Mouse (Mus musculus) thymus, adult 2 months (tissue): Measurements from ENCODE around the gene Thada. TPM values are rescaled to one million over a fixed set of nuclear protein-coding genes. Genes with fewer than 3 reads are reported as not detected.

Source experiments
- DNase-seq: peaks from one replicate; pipeline ENCODE4 v3.0.0; 2021
- H3K27ac ChIP-seq: fragments of 200-500 bp; 2 replicates; pipeline ENCODE4 v1.5.1; 2012; ENCODE audit warnings: low read length, control low read depth; ENCODE audit not compliant: control insufficient read depth, insufficient read depth
- H3K27me3 ChIP-seq: fragments of 200-500 bp; 2 replicates; pipeline ENCODE4 v1.6.1; 2012; ENCODE audit warnings: mild to moderate bottlenecking, low read length, moderate library complexity, mixed read lengths; ENCODE audit not compliant: control insufficient read depth, insufficient read depth
- H3K36me3 ChIP-seq: fragments of 200-500 bp; 2 replicates; pipeline ENCODE4 v1.6.1; 2012; ENCODE audit warnings: mild to moderate bottlenecking, low read length, moderate library complexity; ENCODE audit not compliant: control insufficient read depth, insufficient read depth
- H3K4me1 ChIP-seq: fragments of 200-500 bp; replicated peaks from 2 replicates; pipeline ENCODE4 v1.6.1; 2012; ENCODE audit warnings: low read length; ENCODE audit not compliant: control insufficient read depth, insufficient read depth
- H3K4me3 ChIP-seq: fragments of 200-500 bp; 2 replicates; pipeline ENCODE4 v1.5.1; 2012; ENCODE audit warnings: mild to moderate bottlenecking, low read length, control low read depth, moderate library complexity; ENCODE audit not compliant: control insufficient read depth, insufficient read depth
- CTCF ChIP-seq: fragments of 200-500 bp; IDR thresholded peaks from 2 replicates; pipeline ENCODE4 v1.5.1; 2012; ENCODE audit warnings: mild to moderate bottlenecking, control low read depth, low read length, moderate library complexity, borderline replicate concordance; ENCODE audit not compliant: control insufficient read depth, poor library complexity, insufficient read depth; ENCODE audit errors: extremely low read depth
- POLR2A ChIP-seq: fragments of 200-500 bp; IDR thresholded peaks from 2 replicates; pipeline ENCODE4 v1.6.1; 2012; ENCODE audit warnings: mild to moderate bottlenecking, low read length, control low read depth, moderate library complexity; ENCODE audit not compliant: control insufficient read depth, poor library complexity, insufficient read depth; ENCODE audit errors: extremely low read depth
- WGBS: fragments of 180-500 bp; shearing (Covaris S2); methylation state at CpG from one replicate; pipeline ENCODE4 v1.1.7; 2018; 5-methylcytosine and 5-hydroxymethylcytosine counted together
- polyA plus RNA-seq: library from polyadenylated mRNA; depleted of rRNA; stranded (reverse); fragments of >200 nt; gene quantifications from 2 replicates; pipeline ENCODE4 v1.2.3, GENCODE M21; 2012

Thada gene
- polyA plus RNA-seq, 1 experiment = 40.1 TPM

DNA sequence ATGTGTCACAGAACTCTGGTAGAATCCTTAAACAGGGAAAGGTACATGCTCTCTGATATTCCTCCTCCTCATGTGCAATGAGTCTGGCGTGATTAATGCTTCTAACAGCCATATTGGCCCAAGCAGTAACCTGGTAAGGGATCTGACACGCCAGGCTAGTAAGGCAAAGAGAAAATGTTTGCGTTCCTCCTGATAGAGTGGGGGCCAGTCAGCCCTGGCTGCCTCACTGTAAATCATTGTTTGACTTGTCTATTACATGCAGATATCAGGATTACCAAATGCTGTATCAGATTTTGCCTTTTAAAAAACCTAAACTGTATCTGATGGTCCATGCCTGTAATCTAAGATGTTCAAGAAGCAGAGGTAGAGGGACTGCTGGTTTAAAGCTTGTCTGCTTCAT, 252.5 kb downstream of the Thada start:
- no peak for TF ChIP-seq POLR2A
- no peak for TF ChIP-seq CTCF

DNA sequence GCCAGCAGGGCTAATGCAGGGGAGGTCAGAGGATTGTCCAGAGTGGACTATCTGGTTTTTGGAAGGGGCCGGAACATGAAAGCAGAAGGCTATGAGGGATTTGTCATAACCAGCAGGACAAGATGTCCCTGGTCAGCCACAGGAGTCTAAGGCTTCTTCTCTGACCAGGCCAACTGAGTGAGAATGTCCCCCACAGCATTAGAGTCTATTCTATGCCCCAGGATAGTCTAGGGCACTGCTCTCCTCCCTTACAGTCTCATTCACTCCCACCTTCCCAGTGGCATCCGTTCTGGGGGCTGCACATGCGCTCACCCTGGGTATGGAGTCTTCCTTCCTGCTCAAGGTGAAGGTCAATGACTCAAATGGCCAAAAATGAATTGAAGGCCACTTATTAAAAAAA, 258.4 kb downstream of the Thada start:
- Histone ChIP-seq H3K4me1 (peaks cover 6% of the 10 kb centered on the region), H3K36me3 (peaks cover 28% of the 10 kb centered on the region), H3K4me3 (no peak overlapping the region), H3K27me3 (no peaks in the 10 kb centered on the region), H3K27ac (no peak overlapping the region)
- DNase-seq = no peak
- WGBS = 94% methylated on average over 3 of the region's 3 CpGs
- TF ChIP-seq CTCF (no peak), POLR2A (no peak)

More for the DNA sequence above, 252.5 kb downstream of the Thada start:
- H3K27ac ChIP-seq = no peak overlapping the region
- no peaks in the 10 kb centered on the region for H3K4me1 ChIP-seq
- no peak overlapping the region for H3K4me3 ChIP-seq
- peaks cover 11% of the 10 kb centered on the region for H3K36me3 ChIP-seq
- WGBS = 93% methylated on average over 3 of the region's 3 CpGs
- DNase-seq = no peak
- no peaks in the 10 kb centered on the region for H3K27me3 ChIP-seq

- Histone ChIP-seq H3K4me3 (no peak overlapping the region), H3K27ac (no peak overlapping the region), H3K4me1 (peaks cover 6% of the 10 kb centered on the region), H3K36me3 (peaks cover 26% of the 10 kb centered on the region), H3K27me3 (no peaks in the 10 kb centered on the region)
- no peak for DNase-seq
- TF ChIP-seq CTCF (no peak), POLR2A (no peak)
- WGBS = 94% methylated on average over 3 of the region's 3 CpGs
Observed at GRCm38 (mm10) chr17:84206239-84206638, 259.8 kb downstream of the Thada start.

DNA sequence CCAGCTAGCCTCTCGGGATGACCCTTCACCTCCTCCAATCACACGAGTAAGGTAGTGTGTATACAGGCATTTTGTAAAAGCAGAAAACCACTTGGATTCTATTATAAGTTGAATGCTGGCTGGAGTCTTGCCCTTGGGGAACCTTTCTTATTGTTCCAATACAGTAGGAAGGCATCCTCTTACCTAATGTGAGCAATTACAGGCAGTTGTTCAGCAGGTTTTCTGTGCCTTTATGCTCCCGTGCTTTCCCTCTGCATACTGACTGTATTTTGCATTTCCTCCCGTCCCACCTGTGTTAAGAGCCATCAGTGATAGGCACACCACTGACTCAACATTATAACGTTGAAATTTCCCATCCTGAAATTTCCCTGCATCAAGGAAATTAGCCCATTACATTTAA, 261.0 kb downstream of the Thada start:
- Histone ChIP-seq H3K36me3 (peaks cover 28% of the 10 kb centered on the region), H3K4me3 (no peak overlapping the region), H3K27me3 (no peaks in the 10 kb centered on the region), H3K4me1 (peaks cover 6% of the 10 kb centered on the region), H3K27ac (no peak overlapping the region)
- DNase-seq = no peak
- WGBS = 94% methylated on average over 5 of the region's 5 CpGs
- TF ChIP-seq CTCF = no peak

GRCm38 (mm10) chr17:84203340-84203739, 262.7 kb downstream of the Thada start:
- TF ChIP-seq CTCF = no peak
- no peak for TF ChIP-seq POLR2A
- Histone ChIP-seq H3K36me3 (peaks cover 19% of the 10 kb centered on the region), H3K4me3 (no peak overlapping the region), H3K4me1 (peaks cover 6% of the 10 kb centered on the region), H3K27me3 (no peaks in the 10 kb centered on the region), H3K27ac (no peak overlapping the region)
- 94% methylated on average over 7 of the region's 7 CpGs for WGBS
- no peak for DNase-seq

GRCm38 (mm10) chr17:84201183-84201582, 264.8 kb downstream of the Thada start:
- Histone ChIP-seq H3K4me3 (no peak overlapping the region), H3K36me3 (peaks cover 7% of the 10 kb centered on the region)

GRCm38 (mm10) chr17:84197912-84198344, 268.1 kb downstream of the Thada start:
- peaks cover 6% of the 10 kb centered on the region; the same call in 1 of the 2 replicates for H3K36me3 ChIP-seq
- no peaks in the 10 kb centered on the region for H3K27me3 ChIP-seq
- no peak overlapping the region for H3K27ac ChIP-seq
- H3K4me3 ChIP-seq = no peak overlapping the region
- H3K4me1 ChIP-seq = peaks cover 10% of the 10 kb centered on the region
- TF ChIP-seq CTCF (no peak), POLR2A (no peak)
- 97% methylated on average over 4 of the region's 4 CpGs for WGBS
- DNase-seq = no peak

More at GRCm38 (mm10) chr17:84201183-84201582, 264.8 kb downstream of the Thada start:
- Histone ChIP-seq H3K27me3 (no peaks in the 10 kb centered on the region), H3K27ac (no peak overlapping the region), H3K4me1 (peaks cover 3% of the 10 kb centered on the region)
- DNase-seq = no peak
- TF ChIP-seq CTCF (no peak), POLR2A (no peak)
- WGBS = 94% methylated on average over 5 of the region's 5 CpGs
